Mouse (Mus musculus) myocyte (in vitro differentiated cells): Measurements from ENCODE around the gene Uvrag. TPM values are rescaled to one million over a fixed set of nuclear protein-coding genes. Genes with fewer than 3 reads are reported as not detected.

Source experiments
- H3K27me3 ChIP-seq: one replicate; pipeline ENCODE4 v1.6.1; 2011; ENCODE audit not compliant: control insufficient read depth, insufficient read depth, insufficient read length
- H3K36me3 ChIP-seq: one replicate; pipeline ENCODE4 v1.6.1; 2011; ENCODE audit not compliant: control insufficient read depth, insufficient read depth
- H3K4me2 ChIP-seq: one replicate; pipeline ENCODE4 v1.6.1; 2011; ENCODE audit warnings: low read depth, control low read depth
- H3K4me3 ChIP-seq: one replicate; pipeline ENCODE4 v1.5.1; 2011; ENCODE audit warnings: mild to moderate bottlenecking, control low read depth, moderate library complexity
- H3K79me2 ChIP-seq: one replicate; pipeline ENCODE4 v1.6.1; 2011; ENCODE audit not compliant: control insufficient read depth, insufficient read depth
- H3ac ChIP-seq: one replicate; pipeline ENCODE4 v1.6.1; 2011; ENCODE audit not compliant: control insufficient read depth, insufficient read length
- CEBPB ChIP-seq: IDR thresholded peaks from 2 replicates; pipeline ENCODE4 v1.6.1; 2011; ENCODE audit warnings: mild to moderate bottlenecking, moderate library complexity; ENCODE audit not compliant: poor library complexity, insufficient read depth, severe bottlenecking
- E2F4 ChIP-seq: IDR thresholded peaks from one replicate; pipeline ENCODE4 v1.6.1; 2011; ENCODE audit warnings: mild to moderate bottlenecking, control low read depth, moderate library complexity; ENCODE audit not compliant: insufficient read depth
- MAX ChIP-seq: IDR thresholded peaks from one replicate; pipeline ENCODE4 v1.6.1; 2011; ENCODE audit warnings: low read depth, mild to moderate bottlenecking, control low read depth
- MYOD1 ChIP-seq, 3 experiments: IDR thresholded peaks; one replicate each; pipeline ENCODE4 v1.6.1; 2011; ENCODE audit warnings: control low read depth in 2 of 3, low read depth in 2 of 3, mild to moderate bottlenecking in 2 of 3, moderate library complexity in 1 of 3; ENCODE audit not compliant: insufficient read length in 2 of 3, control insufficient read depth in 1 of 3
- MYOG ChIP-seq, 3 experiments: IDR thresholded peaks; one replicate each; pipeline ENCODE4 v1.6.1; 2011; ENCODE audit warnings: control low read depth in 2 of 3, low read depth in 2 of 3, mild to moderate bottlenecking in 2 of 3; ENCODE audit not compliant: insufficient read length in 2 of 3, control insufficient read depth in 1 of 3, insufficient read depth in 1 of 3
- POLR2A ChIP-seq: IDR thresholded peaks from one replicate; pipeline ENCODE4 v1.6.1; 2011; ENCODE audit warnings: low read depth, mild to moderate bottlenecking, control low read depth, moderate library complexity; ENCODE audit not compliant: insufficient read length
- POLR2AphosphoS2 ChIP-seq: IDR thresholded peaks from one replicate; pipeline ENCODE4 v1.6.1; 2011; ENCODE audit warnings: low read depth, control low read depth; ENCODE audit not compliant: insufficient read length
- REST ChIP-seq: IDR thresholded peaks from one replicate; pipeline ENCODE4 v1.6.1; 2011; ENCODE audit warnings: mild to moderate bottlenecking, control low read depth, moderate library complexity; ENCODE audit not compliant: insufficient read depth, insufficient read length
- SRF ChIP-seq: IDR thresholded peaks from one replicate; pipeline ENCODE4 v1.6.1; 2011; ENCODE audit warnings: low read depth; ENCODE audit not compliant: control insufficient read depth, insufficient read length
- TCF12 ChIP-seq: IDR thresholded peaks from one replicate; pipeline ENCODE4 v1.6.1; 2011; ENCODE audit warnings: mild to moderate bottlenecking, control low read depth; ENCODE audit not compliant: poor library complexity, insufficient read depth, severe bottlenecking
- TCF3 ChIP-seq: IDR thresholded peaks from one replicate; pipeline ENCODE4 v1.6.1; 2011; ENCODE audit warnings: low read depth, control low read depth; ENCODE audit not compliant: insufficient read length
- USF1 ChIP-seq: IDR thresholded peaks from one replicate; pipeline ENCODE4 v1.6.1; 2011; ENCODE audit warnings: low read depth, mild to moderate bottlenecking, control low read depth, moderate library complexity
- polyA plus RNA-seq: library from polyadenylated mRNA; unstranded; fragments of >200 nt; fragmentation: generic; extraction: Trizol; gene quantifications from one replicate; pipeline ENCODE4 v1.2.1, GENCODE M21; 2012; ENCODE audit warnings: missing spikeins

Uvrag gene
- polyA plus RNA-seq, 1 experiment: 9.0 TPM

DNA sequence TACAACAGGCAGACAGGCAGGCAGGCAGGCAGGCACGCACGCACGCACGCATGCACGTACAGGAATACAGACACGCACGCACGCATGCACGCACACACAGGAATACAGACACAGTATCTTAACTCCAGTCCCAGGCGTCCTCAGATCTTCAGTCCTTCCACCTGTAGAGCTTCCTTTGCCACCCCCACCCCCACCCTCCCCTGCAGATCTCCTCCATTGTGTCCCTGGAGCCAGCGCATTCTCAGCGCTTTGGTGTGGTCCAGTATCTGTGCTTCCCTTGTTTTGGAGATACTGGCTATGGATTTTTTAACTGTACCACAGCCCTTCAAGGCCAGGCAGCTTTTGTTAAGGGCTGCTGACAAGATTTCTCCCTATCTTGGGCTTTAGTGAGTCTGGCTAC, 267.6 kb downstream of the Uvrag start:
- Histone ChIP-seq H3K4me3 (no peak overlapping the region), H3K79me2 (no peaks in the 10 kb centered on the region), H3ac (no peak overlapping the region), H3K36me3 (no peaks in the 10 kb centered on the region), H3K27me3 (no peaks in the 10 kb centered on the region), H3K4me2 (no peak overlapping the region)
- TF ChIP-seq SRF (no peak), POLR2AphosphoS2 (no peak), USF1 (no peak), MYOG (IDR thresholded peaks at IDR 0.05; ENCODE audit: control insufficient read depth in 1 of 3, insufficient read depth in 1 of 3, insufficient read length in 2 of 3, low read depth in 2 of 3) (no peak), E2F4 (no peak), MAX (no peak), MYOD1 (IDR thresholded peaks at IDR 0.05; ENCODE audit: control insufficient read depth in 1 of 3, insufficient read length in 2 of 3, low read depth in 2 of 3) (no peak), TCF3 (no peak), POLR2A (no peak), TCF12 (no peak), CEBPB (no peak), REST (no peak)

DNA sequence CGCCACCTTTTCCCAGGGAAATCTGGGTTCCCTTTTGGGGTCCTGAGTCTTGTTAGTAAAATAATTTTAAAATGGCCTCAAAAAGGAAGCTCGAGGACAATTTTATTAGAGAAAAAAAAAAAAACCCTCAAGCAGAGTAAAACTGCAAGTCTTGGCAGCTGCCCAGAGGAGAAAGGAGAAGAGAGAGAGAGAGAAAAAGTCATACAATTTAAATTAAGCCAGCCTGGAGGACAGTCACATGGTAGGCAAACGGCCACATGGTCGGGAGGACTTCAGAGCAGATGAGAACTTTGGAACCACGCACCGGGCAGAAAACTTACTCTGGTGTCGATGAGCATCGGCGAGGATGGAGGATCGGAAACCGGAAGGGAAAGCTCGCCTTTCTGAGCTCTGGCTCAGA, 269.1 kb downstream of the Uvrag start:
- H3K4me2 ChIP-seq: no peak overlapping the region

GRCm38 (mm10) chr7:98870791-98871190, 270.1 kb downstream of the Uvrag start:
- no peak overlapping the region for H3K4me3 ChIP-seq
- TF ChIP-seq MAX: no peak
- no peaks in the 10 kb centered on the region for H3K36me3 ChIP-seq
- no peak overlapping the region for H3K4me2 ChIP-seq
- no peaks in the 10 kb centered on the region for H3K27me3 ChIP-seq
- H3K79me2 ChIP-seq: no peaks in the 10 kb centered on the region
- H3ac ChIP-seq: no peak overlapping the region

More for the DNA sequence above, 269.1 kb downstream of the Uvrag start:
- TF ChIP-seq REST (no peak), TCF12 (no peak), POLR2AphosphoS2 (no peak), E2F4 (no peak), TCF3 (no peak), SRF (no peak), MYOG (IDR thresholded peaks at IDR 0.05; ENCODE audit: control insufficient read depth in 1 of 3, insufficient read depth in 1 of 3, insufficient read length in 2 of 3, low read depth in 2 of 3) (no peak), MYOD1 (IDR thresholded peaks at IDR 0.05; ENCODE audit: control insufficient read depth in 1 of 3, insufficient read length in 2 of 3, low read depth in 2 of 3) (no peak)
- no peaks in the 10 kb centered on the region for H3K36me3 ChIP-seq
- H3ac ChIP-seq: no peak overlapping the region
- H3K27me3 ChIP-seq: no peaks in the 10 kb centered on the region
- no peak overlapping the region for H3K4me3 ChIP-seq
- no peaks in the 10 kb centered on the region for H3K79me2 ChIP-seq

DNA sequence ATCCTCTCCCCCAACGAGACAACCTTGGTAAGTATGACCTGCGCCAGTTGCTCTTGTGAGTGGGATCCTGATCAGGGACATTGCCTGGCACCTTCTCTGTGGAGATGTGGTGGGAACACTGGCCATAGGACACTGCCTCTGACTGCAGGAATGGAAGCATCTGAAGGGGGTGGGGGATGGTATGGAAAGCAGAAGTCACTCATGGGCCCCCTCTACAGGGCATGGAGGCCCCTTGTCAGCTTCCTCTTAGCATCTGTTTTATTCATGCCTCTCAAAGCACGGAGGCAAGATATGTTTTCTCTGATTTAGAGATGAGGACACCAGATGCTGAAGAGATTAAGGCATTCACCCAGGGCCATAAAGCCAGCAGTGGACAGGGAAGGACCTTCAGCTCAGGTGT, 271.9 kb downstream of the Uvrag start:
- no peaks in the 10 kb centered on the region for H3K79me2 ChIP-seq
- H3K36me3 ChIP-seq: no peaks in the 10 kb centered on the region
- TF ChIP-seq CEBPB (no peak), POLR2A (no peak), TCF12 (no peak), E2F4 (no peak), REST (no peak), SRF (no peak), MAX (no peak), POLR2AphosphoS2 (no peak), MYOG (IDR thresholded peaks at IDR 0.05; ENCODE audit: control insufficient read depth in 1 of 3, insufficient read depth in 1 of 3, insufficient read length in 2 of 3, low read depth in 2 of 3) (no peak), MYOD1 (IDR thresholded peaks at IDR 0.05; ENCODE audit: control insufficient read depth in 1 of 3, insufficient read length in 2 of 3, low read depth in 2 of 3) (no peak), TCF3 (no peak), USF1 (no peak)
- H3ac ChIP-seq: no peak overlapping the region
- H3K4me3 ChIP-seq: no peak overlapping the region
- H3K4me2 ChIP-seq: no peak overlapping the region
- no peaks in the 10 kb centered on the region for H3K27me3 ChIP-seq

GRCm38 (mm10) chr7:98867794-98868150, 273.2 kb downstream of the Uvrag start:
- Histone ChIP-seq H3K36me3 (no peaks in the 10 kb centered on the region), H3K4me2 (no peak overlapping the region)
- TF ChIP-seq MYOG (IDR thresholded peaks at IDR 0.05; ENCODE audit: control insufficient read depth in 1 of 3, insufficient read depth in 1 of 3, insufficient read length in 2 of 3, low read depth in 2 of 3) (no peak), CEBPB (no peak), MAX (no peak), MYOD1 (IDR thresholded peaks at IDR 0.05; ENCODE audit: control insufficient read depth in 1 of 3, insufficient read length in 2 of 3, low read depth in 2 of 3) (no peak), TCF12 (no peak), SRF (no peak), E2F4 (no peak), POLR2AphosphoS2 (no peak), REST (no peak), TCF3 (no peak), POLR2A (no peak), USF1 (no peak)

More at GRCm38 (mm10) chr7:98867794-98868150, 273.2 kb downstream of the Uvrag start:
- Histone ChIP-seq H3ac (no peak overlapping the region), H3K4me3 (no peak overlapping the region), H3K79me2 (no peaks in the 10 kb centered on the region), H3K27me3 (no peaks in the 10 kb centered on the region)
